Mouse (Mus musculus): Measurements from ENCODE around the gene Saa3.
"Not testable (repeated sequence)": the region's sequence is repeated elsewhere in the genome, so short reads cannot be mapped to it uniquely, and the experiment has no call there.

The Saa3 gene

DNA sequence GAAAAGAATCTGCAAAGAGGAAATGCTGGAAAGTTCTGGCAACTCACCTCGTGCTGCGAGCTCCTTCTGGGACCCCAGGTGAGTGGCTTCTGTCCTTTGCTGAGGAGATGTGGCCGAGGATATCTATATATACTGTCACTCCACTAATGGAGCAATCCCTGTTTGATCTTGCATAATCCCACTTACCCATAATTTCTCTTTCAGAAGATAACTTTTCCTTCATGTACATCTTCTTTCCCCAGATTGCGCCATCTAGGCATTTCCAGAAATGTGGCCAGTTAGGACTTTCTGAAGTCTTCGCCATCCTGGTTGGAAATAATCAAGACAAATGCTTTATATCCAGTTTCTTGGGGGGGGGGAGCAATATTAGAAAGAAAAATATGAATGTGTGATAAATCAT, at the start of gene Saa3:
Gene Saa3 (minus strand): TSS at position 101 of the 400 bp plus-strand sequence.
- no peak for DNase-seq (ENCODE audit: low read depth)

DNA sequence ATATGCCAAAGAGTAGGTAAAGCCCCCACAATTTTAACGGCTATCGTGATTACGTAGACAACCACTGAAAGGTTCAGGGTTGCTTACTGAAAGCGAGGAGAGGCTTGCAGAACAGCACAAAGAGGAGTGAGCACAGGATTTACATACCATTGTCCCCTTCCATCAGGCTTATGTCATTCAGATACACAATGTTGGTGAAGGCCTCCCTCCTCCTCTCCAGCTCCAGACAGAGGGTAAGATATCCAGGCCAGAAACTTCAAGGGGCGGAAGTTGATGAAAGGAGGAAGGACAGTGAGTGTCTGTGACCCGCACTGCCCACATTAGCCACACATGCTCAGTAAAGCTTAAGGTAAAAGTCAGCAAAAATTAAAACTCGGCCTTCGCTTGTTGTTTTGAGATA, 49.2 kb upstream of the Saa3 start:
- DNase-seq (ENCODE audit: low read depth), result no peak

DNA sequence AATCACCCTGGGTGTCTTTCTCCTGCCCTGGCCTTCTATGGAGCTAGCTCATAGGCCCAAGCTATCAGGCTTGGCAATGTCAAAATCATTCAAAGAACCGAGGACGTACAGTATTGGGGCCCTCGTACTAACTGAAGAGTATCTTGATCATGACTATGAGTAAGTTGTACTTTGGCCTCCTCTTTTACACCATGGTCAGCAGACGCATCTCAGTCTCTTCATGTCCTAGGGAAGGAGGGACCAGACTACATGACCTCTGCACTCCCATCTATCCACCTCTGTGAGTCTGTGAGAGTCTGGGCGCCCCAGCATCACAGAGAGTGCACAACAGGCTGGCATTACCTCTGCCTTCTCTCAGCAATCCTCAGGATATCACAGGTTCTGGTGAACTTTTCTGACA, 47.1 kb upstream of the Saa3 start:
- no peak for DNase-seq (ENCODE audit: low read depth)

DNA sequence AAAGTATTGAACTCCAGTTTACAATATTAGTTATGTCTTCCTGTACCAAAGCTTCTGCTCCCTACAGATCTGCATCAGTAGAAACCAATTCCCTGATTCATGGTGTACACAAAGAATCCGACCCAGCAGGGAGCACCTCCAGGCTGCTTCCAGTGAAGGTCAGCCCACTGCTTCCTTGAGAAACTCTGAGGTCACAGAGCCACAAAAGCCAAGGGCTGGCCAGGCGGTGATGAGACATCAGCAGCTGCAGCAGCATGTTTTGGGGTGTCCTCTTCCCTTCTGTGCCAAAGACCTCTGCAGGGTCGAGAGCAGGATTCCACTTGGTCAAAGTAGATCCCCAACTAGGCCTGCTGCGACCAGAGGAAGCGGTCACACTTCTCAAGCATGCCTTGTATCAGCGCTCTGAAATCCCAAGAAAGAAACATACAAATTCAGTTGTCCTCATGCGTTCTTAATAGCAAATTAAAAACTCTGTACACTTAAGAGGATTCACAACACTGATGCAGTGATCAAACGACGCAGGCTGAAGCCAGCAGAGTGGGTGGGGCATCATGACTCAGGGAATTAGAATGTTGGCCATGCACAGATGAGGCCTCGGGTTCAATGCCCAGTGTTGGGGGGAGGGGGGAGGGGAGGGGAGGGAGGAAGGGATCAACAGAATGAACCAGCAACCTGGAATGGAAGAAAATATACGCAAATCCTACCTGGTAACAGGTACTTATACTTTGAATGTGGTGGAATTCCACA, 45.7 kb upstream of the Saa3 start:
- DNase-seq (ENCODE audit: low read depth), result peak; percentile 12

DNA sequence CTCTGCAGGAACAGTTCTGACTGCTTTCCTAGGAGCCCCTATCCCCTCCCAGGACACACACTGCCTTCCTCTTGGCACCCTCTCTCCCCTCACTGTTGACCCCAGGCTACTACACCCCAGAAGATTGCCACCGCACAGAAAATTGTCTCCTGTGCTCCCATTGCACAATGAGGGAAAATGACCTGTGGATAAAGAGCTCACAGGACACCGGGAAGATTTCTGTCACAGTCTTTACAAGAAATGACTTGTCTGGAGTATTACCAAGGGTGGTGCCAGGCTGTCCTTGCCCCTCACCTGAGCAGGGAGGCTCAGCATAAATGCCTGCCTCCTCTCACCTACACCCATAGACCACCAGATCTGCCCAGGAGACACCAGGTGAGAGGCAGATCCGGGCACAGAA, 36.0 kb upstream of the Saa3 start, which contains the start of gene Saa2:
Gene Saa2 (plus strand): TSS at position 301 of the 400 bp plus-strand sequence.
- no peak for DNase-seq (ENCODE audit: low read depth)

DNA sequence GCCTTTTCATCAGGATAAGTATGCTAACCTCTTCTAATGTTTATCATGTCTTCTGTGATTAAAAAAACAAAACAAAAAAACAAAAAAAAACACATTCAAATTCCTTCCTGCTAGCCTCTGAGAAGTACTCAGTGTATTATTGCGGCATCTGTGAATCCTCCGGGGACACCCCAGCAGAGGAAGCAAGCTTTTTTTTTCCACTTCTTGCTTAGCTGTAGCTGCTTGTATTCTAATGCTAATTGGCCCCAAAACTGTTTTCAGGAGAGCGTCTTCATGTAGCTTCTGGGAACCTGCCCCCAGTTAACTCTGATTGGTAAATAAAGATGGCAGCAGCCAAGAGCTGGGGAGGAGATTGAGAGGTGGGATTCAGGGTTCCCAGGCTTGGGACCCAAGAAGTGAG, 33.0 kb upstream of the Saa3 start:
- no peak for DNase-seq (ENCODE audit: low read depth)

DNA sequence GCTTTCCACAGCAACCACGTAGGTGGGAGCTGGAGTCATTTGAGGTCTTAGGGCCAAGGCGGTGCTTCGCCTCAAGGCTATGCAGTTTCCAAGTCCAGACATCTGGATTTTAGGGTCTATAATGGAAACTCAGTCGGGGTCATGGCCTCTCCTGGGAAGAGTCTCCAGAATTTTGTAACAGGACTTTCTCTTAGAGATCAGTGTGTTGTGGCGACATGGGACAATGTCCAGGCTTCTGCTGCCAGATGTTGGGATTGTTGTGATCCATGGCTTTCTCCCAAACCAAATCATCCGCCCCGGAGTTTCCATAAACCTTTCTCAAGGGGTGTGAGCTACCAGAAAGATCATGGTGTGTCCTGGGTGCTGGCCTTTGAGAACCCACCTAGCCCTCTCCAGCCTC, 30.9 kb upstream of the Saa3 start:
- no peak for DNase-seq (ENCODE audit: low read depth)

DNA sequence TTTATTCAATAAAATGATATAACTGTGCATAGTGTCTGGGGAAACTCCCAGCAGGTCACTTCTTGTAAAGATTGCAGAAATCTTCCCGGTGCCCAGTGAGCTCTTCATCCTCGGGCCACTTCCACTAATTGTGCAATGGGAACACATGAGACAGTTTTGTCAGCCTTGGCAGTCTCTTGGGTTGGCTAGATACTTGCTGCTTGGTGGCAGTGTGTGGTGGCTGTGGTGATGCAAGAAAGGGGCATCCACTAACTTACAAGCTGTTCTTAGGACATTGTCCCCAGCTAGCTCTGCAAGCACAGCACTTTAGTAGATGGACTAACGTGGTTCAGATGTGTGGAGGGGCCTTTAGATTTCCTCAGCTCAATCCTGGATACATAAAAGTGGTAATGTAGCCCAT, 30.3 kb upstream of the Saa3 start:
- DNase-seq (ENCODE audit: low read depth), result peak; percentile 63

DNA sequence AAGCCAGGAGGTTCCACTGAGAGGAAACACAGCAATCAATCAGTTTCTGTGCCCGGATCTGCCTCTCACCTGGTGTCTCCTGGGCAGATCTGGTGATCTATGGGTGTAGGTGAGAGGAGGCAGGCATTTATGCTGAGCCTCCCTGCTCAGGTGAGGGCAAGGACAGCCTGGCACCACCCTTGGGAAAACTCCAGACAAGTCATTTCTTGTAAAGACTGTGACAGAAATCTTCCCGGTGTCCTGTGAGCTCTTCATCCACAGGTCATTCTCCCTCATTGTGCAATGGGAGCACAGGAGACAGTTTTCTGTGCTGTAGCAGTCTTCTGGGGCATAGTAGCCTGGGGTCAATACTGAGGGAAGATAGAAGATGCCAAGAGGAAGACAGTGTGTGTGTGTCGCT, 27.4 kb upstream of the Saa3 start, which contains the start of gene Saa1:
Gene Saa1 (minus strand): TSS at position 101 of the 400 bp plus-strand sequence.
- not testable (repeated sequence) for DNase-seq (ENCODE audit: low read depth)

DNA sequence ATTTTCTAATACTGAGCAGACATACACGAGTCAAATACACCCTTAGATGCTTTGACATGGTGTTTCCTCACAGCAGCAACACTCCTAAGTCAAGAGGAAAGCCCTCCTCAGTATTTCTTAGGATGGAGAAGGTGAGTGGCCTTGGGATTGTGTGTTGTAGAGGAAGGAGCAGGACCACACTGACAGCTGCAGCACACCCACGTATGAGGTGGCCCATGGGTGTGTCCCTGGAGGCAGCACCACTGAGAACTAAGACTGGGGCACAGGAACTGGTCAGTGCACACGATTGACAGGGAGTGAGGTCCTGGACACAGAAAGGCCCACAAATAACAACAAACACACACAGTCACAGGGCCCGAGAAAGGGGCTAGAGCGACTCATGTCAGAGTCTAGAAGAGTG, 24.5 kb upstream of the Saa3 start:
- not testable (repeated sequence) for DNase-seq (ENCODE audit: low read depth)

DNA sequence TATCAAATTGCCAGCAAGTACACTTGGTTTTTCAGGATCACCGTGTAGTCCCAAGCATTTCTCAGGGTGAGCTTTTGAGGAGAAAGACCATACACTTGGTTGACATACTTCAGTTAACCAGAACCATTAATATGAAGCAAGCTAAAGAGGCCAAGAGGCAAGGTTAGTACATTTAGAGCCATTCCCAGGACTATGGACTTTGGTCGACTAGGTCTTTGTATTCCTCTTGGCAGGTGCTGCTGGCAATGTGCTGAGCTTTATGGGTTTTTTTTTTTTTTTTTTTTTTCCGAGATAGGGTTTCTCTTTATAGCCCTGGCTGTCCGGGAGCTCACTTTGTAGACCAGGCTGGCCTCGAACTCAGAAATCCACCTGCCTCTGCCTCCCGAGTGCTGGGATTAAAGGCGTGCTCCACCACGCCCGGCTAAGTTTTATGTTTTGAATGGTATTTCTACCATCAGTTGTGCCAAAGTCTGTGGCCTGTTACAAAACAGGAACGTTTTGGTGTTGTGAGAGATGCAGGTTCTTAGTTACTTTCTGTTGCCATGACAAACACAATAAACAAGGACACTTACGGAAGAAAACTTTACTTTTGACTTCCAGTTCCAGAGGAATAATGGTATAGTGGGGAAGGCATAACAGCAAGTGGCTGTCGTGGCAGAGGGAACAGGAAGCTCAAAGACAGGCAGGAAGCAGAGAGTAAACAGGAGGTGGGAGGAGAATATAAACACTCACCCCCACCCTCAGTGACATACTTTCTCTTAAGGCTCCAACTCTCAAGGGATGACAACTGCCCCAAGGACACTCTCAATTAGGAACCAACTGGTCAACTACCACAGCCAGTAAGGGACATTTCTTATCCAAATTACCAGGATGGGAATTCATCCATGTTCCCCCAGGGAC, 23.3 kb upstream of the Saa3 start:
- no peak for DNase-seq (ENCODE audit: low read depth)

DNA sequence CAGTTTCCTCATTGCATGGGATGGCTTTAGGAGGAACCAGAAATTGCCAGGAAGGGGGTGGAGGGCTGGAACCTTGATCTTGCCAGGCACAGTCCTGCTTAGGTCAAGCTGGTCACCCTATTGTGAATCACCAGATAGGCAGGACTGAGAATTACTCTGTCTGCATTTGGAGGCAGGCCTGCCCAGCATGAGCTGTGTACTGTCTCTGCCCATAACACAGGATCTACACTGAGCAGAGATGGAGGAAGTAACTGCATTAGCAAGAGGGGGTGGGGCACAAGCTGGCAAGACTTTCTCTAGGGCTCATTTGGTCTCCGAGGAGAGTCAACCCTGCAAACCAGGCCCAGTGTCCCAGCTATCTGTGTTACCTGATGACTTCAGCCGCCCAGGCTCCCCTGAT, 19.5 kb upstream of the Saa3 start:
- no peak for DNase-seq (ENCODE audit: low read depth)

DNA sequence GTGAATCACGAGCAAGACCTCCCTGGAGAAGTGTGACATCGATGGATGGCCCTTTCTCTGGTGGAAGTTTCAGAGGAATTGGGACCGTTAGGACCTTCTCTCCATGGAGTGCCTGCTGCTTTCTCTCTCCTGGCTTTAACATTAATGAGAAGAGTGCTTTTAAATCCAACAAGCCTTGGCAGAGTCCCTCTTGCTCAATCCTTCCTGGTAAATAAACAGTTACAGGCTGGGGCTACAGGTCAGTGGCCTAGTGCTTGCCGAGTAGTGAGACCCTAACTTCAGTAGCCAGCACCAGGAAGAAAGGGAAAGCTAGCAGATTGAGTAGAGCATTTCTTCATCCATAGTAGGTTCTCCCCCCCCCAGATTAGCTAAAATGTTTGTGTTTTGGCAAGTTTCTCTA, 17.0 kb upstream of the Saa3 start, which contains the start of gene Saa4:
Gene Saa4 (minus strand): TSS at position 146 of the 400 bp plus-strand sequence.
- DNase-seq (ENCODE audit: low read depth), result no peak

DNA sequence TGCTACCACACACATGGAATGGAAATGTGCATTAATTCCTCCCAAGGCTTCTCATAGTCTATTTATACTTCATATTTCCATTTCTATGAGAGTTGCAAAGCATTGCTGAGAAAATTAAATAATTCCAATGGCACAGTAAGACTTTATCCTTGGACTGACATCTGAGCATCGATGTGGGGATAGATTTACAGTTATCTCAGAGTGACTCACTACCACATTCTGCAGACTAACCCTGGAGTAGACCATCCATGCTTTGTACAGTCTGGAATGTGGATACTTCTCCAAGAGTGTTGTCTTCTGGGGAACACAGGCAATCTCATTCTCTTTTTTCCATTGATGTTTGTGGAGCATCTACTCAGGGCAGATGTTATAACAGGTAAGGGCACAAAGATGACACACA, 12.1 kb upstream of the Saa3 start:
- DNase-seq (ENCODE audit: low read depth), result no peak

DNA sequence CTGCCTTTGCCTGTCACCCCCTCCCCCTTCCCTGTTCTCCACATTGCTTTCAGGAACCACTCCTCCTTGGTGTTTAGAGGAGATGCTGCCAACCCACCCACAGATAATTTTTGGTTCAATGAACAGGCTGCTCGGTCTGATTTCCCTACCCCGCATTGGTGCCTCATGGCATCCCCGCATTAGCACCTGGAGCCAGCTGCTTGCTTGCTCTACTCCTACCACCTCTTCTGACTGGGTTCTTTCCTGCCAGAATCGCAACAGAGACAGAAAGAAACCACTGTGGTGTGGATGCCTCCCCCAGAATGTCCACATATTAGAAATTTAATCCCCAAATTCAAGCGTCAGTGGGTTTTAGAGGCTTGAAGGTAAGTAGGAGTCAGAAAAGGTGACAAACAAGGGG, 8.9 kb upstream of the Saa3 start:
- DNase-seq (ENCODE audit: low read depth), result no peak

DNA sequence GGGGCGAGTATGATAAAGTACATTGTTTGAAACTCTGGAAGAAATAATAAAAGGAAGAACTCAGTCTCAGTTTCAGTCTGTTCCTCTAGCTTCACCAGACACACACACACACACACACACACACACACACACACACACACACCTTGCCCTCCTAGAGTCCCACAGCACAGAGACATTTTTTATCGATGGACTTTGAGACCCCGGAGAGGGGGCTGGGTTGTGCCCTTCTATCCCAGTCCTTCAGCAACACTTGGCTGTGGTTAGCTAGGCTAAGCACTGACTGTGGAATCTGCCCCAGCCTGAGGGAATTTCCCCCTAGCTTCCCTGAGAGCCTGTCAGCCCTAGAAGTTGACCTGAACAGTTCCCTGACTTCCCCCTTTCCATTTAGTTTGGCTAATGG, 8.3 kb upstream of the Saa3 start:
- DNase-seq (ENCODE audit: low read depth), result no peak

DNA sequence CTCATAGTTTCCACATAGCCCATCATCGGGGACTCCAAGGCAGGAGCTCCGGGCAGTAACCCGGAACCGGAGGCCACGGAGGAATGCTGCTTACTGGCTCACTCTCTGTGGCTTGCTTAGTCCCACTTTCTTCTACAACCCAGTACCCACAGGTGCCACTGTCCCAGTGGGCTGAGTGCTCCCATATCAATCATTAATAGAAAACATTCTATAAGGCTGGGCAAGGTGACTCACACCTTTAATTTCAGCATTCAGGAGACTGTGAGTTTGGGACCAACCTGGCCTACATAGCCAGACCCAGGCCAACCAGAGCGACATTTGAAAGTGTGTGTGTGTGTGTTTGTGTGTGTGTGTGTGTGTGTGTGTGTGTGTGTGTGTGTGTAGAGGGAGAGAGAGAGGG, 7.9 kb upstream of the Saa3 start:
- no peak for DNase-seq (ENCODE audit: low read depth)

DNA sequence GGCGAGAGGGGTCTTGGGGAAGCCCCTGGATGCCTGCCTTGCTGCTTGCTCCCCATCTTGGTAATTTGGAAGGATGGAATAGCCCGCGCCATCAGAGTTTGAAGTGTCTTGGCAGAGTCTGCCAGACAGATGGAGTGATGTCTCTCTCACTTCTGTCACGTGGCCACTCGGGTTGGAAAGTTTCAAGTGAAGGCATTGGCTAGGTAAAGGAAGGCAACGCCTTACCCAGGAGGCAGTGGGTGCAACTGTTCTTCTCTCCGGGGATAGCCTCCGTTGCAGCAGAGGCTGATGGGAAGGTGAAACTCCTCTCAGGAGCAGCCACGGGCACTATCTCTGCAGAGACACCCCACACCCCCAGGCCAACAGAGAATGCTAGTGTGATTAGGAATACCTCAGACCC, 5.0 kb upstream of the Saa3 start:
- DNase-seq (ENCODE audit: low read depth), result no peak

DNA sequence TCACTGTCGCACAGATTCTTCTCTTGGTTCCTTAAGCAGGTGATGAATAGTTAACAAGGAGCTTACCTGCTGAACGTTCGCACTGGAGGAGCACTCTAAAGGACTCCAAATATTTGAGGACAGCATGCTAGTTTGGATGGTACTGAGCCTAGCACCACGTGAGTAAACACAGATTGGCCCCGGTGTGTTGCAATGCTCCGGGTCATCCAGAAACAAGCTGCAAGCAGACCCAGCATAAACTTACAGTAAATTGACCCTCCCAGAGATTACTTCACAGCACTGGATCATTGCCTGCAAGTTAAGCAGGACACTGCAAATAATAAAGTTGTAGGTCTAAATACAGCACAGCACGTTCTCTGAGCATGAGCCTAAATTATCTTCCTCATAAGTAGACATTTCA, 4.0 kb upstream of the Saa3 start:
- DNase-seq (ENCODE audit: low read depth), result peak; percentile 25

DNA sequence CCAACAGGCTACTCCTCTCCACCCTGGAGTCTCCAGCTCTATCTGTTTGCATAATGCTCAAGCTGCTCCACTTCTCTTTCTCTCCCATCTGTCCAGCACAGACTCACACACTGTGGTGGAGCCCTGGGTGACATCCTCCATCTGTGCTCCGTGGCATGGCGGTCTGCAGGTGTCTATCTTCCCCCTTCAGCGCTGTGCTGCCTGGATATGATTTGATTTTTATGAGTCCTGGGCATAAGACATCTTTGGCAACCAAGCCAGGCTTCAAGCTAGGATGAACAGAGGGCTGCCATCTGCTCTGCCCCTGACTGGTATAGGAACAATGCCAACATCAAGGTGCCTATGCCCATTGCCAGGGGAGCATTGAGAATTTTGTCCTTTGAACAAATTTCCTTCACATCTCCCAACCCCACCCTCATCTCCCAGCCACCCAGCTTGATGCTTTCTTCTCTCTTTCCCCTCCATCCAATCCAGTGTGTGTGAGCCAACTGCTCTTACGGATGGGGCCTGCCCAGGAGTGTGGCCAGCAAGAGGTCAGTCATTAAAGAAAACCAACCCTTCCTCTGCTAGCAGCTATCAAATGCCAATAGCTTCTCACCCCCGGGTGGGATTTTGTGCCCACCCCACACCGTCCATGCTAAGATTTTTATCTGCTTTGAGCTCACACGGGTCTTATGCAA, 3.2 kb upstream of the Saa3 start:
- DNase-seq (ENCODE audit: low read depth), result no peak

DNA sequence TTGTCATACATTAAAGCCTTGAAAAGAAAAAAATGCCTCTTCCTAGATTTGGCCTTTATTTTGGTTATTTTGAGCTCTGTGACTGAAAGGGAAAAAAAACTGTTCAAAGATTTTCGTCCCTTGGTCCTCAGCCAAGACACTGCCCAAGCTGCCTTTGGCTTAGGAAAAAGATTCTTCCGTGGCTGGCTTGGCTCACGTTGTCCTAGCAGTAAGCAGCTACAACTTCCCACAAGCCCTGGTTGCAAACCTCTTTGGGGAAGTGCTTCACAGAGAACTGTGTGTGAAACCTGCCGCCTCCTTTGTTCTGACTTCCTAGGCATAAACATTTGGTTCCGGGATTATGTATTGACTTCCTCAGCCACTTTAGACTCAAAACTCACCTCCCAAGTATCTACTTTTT, 1.4 kb upstream of the Saa3 start:
- peak; percentile 12 for DNase-seq (ENCODE audit: low read depth)

DNA sequence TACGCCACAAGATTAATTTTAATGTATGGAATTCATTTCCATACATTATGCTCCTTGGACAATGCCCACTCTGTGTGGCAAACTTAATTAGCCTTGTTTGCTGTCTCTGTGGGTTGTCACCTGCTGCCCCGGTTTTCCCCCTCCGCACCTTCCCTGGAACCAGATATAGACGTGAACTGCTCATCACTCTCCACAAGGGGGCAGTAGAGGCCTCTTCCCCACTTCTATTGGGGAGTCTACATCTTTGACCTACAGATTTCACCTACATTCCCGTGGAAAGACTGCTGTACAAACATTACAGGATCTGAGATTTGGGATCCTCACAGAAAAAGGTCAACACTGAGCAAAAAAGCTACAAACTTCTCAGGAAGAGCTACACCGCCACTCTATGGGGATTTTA, 982 bp downstream of the Saa3 start:
- DNase-seq (ENCODE audit: low read depth), result peak; percentile 69

DNA sequence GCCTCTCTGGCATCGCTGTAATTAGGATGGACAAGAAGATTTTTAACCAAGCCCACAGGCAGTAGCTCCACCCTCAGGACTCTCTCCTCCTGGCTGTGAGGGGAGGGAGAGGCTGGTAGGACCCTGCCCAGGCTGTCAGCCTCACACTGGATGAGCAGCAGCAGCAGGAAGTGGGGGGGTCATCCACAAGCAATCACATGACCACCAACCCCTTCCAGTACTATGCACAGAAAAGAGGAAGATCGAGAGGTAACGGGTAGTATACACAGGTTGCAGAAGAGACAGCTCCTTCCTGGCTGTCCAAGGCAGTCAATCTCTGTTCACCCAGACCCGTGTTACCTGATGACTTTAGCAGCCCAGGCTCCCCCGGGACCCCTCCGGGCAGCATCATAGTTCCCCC, 3.2 kb downstream of the Saa3 start:
- DNase-seq (ENCODE audit: low read depth), result peak; percentile 75
